Mouse (Mus musculus): ENCODE results near the gene Rab9b. TPM values are rescaled to one million over a fixed set of nuclear protein-coding genes. Genes with fewer than 3 reads are reported as not detected.

Gene Rab9b
- total RNA-seq (2021) = under 1 TPM in 1 of 2 experiments, not detected in 1; 0.05 TPM
- long read RNA-seq, experiment 1 = 0 reads
- long read RNA-seq, experiment 2 = 0 reads

- DNase-seq (ENCODE audit: low spot score) = peak; percentile 1
Observed at GRCm38 (mm10) chrX:136868061-136869040, at the start of gene Rab9b. Gene Rab9b (minus strand): TSS chrX:136868755.

GRCm38 (mm10) chrX:136904369-136904768, 35.8 kb upstream of the Rab9b start:
- no peak for DNase-seq (ENCODE audit: low spot score)

GRCm38 (mm10) chrX:136895757-136896156, 27.2 kb upstream of the Rab9b start:
- DNase-seq (ENCODE audit: low spot score) = no peak

GRCm38 (mm10) chrX:136850300-136850699, 18.3 kb downstream of the Rab9b start:
- no peak for DNase-seq (ENCODE audit: low spot score)

- no peak for DNase-seq (ENCODE audit: low spot score)
Observed at GRCm38 (mm10) chrX:136828610-136829009, 39.9 kb downstream of the Rab9b start.

- no peak for DNase-seq (ENCODE audit: low spot score)
Observed at GRCm38 (mm10) chrX:136825016-136825415, 43.5 kb downstream of the Rab9b start.

GRCm38 (mm10) chrX:136822371-136822770, 46.2 kb downstream of the Rab9b start, which contains the start of gene Plp1:
Gene Plp1 (plus strand): TSS chrX:136822671.
- no peak for DNase-seq (ENCODE audit: low spot score)

- DNase-seq (ENCODE audit: low spot score) = peak; percentile 63
Observed at GRCm38 (mm10) chrX:136820250-136820649, 48.3 kb downstream of the Rab9b start.

GRCm38 (mm10) chrX:136819752-136820151, 48.8 kb downstream of the Rab9b start:
- DNase-seq (ENCODE audit: low spot score) = peak; percentile 8

Other genes with a start within 250 kb of the Rab9b start
- gene Tceal1, start 160.8 kb downstream of the Rab9b start, total RNA-seq (2021) = 1 to 10 TPM; 2.5 to 3.3 TPM
- 100 to 1,000 TPM; 140 to 171 TPM for gene Morf4l2, start 125.1 kb downstream of the Rab9b start, total RNA-seq (2021)
- not detected for gene Glra4, start 88.6 kb downstream of the Rab9b start, total RNA-seq (2021)
- 1 to 10 TPM; 2.4 to 3.1 TPM for gene Plp1, start 46.1 kb downstream of the Rab9b start, total RNA-seq (2021)
- not detected for gene H2bfm, start 58.6 kb upstream of the Rab9b start, total RNA-seq (2021)
- 1 to 10 TPM; 6.6 to 7.5 TPM for gene Tmsb15b2, start 106.7 kb upstream of the Rab9b start, total RNA-seq (2021)
- gene Tmsb15l, start 108.1 kb upstream of the Rab9b start, total RNA-seq (2021) = under 1 TPM; 0.32 to 0.33 TPM
- 1 to 10 TPM; 2.2 to 5.5 TPM for gene Tmsb15b1, start 108.1 kb upstream of the Rab9b start, total RNA-seq (2021)
- under 1 TPM; 0.09 to 0.11 TPM for gene Zcchc18, start 124.4 kb upstream of the Rab9b start, total RNA-seq (2021)
- gene Slc25a53, start 169.5 kb upstream of the Rab9b start, total RNA-seq (2021) = 1 to 10 TPM; 1.4 to 2.6 TPM
- 1 to 10 TPM; 3.7 to 5.5 TPM for gene Fam199x, start 180.8 kb upstream of the Rab9b start, total RNA-seq (2021)